Mouse (Mus musculus) erythroblast, adult 5-6 weeks (primary cell): ENCODE results near the gene Syt7. TPM values are rescaled to one million over a fixed set of nuclear protein-coding genes. Genes with fewer than 3 reads are reported as not detected.

ENCODE experiments used
- ATAC-seq: replicated peaks from 2 replicates; pipeline ENCODE4 v1.8.0; 2016; ENCODE audit warnings: moderate number of reproducible peaks, mild to moderate bottlenecking, moderate TSS enrichment, inconsistent platforms; ENCODE audit not compliant: poor library complexity, low FRiP score, severe bottlenecking
- total RNA-seq, 2 experiments: library from RNA; stranded (forward) in 1 of 2; stranded (reverse) in 1 of 2; fragments of 150-400 nt in 1 of 2; fragments of 200-764, 138-1000 nt in 1 of 2; gene quantifications; 2 replicates each; pipeline versions ENCODE4 v1.2.3 to v1.2.4; 2015 to 2017; ENCODE audit warnings: low replicate concordance in 2 of 2

The Syt7 gene
- total RNA-seq, 2 experiments from 2014 or later: not detected

DNA sequence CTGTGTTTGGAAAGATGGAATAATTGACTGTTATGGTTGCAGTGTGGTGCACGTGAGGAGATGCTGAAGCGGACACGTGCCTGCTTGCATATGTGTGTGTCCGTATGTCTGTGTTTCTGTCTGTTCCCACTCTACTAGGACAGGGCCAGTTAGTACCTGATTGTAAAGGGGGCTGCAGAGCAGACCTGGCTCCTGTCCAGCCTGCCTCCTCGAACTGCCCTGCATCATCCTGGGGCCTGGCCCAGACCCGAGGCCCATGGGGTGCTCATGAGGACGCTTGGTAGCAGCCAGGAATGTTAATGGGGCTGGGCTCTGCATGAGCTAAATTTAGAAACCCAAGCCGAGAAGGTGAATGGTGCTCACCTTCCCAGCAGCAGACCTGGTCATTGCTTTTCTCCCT lies 28.0 kb downstream of the Syt7 start:
- ATAC-seq: no peak

GRCm38 (mm10) chr19:10417436-10417835 lies 28.5 kb downstream of the Syt7 start:
- ATAC-seq: no peak

GRCm38 (mm10) chr19:10421986-10422976 lies 33.4 kb downstream of the Syt7 start:
- no peak for ATAC-seq

DNA sequence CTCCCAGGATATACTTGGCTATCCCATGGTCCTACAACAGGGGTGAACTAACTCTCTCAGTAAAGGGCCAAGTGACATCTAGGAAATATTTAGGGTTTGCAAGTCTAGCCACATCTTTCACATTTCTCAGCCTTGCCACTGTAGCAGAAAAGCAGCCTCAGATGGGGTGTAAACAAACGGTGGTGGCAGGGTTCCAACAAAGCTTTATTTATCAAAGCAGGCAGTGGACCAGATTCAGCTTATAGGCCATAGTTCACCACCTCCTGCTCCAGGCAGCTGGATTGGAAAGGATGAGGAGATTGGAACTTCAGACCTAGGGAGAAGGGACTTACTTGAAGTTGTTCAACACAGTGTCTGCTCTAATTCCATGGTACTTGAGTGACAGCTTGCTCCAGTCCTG lies 35.9 kb downstream of the Syt7 start:
- no peak for ATAC-seq

DNA sequence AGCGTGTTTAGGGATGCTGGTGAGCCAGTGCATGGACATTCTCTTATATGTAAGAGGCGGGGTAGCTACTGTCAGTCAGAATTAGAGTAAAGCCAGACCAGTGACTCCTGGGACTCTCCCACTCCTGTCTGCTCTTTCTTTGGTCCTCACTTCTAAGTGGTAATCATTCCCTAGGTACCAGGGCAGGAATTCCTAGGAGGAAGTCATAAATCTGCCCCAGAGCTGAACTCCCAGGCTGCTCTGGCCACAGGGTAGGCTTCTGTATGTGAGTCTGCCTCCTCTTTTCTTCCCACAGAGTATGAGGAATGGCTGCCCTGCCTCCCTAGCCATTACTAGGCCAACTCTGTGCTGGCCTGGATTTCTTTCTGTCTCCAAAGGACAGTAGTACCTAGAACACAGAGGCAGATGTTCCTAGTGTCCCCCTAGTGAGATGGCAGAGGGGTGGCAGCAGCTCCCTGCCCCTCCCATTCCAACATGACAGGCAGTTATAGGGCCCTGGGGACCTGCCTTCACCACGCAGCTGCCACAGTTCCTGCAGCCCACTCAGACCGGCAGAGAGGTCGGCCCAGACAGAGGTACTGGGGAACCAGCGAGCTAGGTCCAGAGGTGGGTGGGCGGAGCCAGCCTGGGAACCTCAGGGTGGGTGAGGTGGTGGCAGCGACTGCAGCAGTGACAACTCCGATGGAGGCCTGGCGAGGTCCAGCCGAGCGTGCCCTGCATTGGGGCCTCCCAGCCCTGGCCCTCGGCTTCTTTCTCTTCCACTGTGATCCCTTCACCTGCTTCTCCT lies 36.8 kb downstream of the Syt7 start:
- no peak for ATAC-seq

GRCm38 (mm10) chr19:10426312-10426711 lies 37.4 kb downstream of the Syt7 start:
- ATAC-seq: no peak

GRCm38 (mm10) chr19:10426793-10427192 lies 37.9 kb downstream of the Syt7 start:
- no peak for ATAC-seq

DNA sequence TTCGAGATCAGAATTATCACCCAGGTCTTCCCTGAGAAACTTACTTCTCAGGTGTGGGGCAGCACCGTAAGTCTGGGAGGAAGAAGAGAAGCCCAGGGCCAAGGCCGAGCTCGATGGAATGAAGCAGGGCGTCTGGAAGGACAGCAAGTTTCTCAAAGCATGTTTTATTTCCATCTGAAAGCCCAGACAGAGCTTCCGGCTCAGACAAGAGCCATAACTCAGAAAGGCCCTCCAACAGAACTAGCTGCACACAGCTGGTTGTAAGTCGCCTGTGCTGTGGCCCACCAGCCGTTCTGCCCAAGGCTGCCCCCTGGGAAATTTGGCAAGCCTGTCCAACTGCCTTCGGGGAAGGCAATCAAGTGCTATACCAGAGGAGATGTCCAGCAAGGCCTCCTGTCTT lies 38.5 kb downstream of the Syt7 start:
- ATAC-seq: no peak

DNA sequence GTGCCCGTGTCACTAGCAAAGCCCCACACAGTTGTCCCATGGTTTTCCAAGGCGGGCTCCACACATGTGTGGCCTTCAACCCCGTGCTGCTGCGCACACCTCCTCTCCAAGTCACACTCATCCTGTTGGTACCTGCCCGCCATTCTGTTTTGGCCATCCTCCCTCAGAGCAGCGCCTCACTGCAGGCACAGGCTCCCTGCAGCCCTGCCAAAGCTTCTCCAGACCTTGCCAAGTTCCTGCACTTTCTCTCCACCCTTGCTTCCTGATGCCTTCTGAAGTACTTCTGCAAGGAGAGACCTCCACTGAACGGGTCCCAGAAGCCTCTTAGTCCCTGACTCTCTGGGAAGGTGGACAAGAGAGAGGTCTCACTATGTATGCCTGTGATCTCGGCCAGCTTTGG lies 40.5 kb downstream of the Syt7 start:
- ATAC-seq: no peak

DNA sequence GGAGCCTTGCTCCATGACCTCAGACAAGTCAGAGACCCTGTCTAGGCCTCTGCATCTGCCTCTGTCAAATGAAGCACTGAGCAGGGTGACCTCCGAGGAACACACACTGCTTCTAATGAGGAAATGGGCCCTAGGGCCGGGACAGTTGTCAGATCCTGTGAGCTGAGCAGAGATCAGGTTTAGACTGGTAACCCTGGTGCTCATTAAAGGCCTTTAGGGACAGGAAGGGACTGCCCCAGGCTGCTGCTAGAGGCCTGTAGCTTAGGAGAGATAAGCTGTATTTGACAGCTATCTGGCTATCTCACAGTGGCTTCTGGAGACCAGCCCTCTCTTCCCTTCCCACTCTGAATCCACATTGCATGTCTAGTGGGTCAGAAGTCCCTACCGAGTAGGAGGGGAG lies 42.5 kb downstream of the Syt7 start:
- ATAC-seq: no peak

DNA sequence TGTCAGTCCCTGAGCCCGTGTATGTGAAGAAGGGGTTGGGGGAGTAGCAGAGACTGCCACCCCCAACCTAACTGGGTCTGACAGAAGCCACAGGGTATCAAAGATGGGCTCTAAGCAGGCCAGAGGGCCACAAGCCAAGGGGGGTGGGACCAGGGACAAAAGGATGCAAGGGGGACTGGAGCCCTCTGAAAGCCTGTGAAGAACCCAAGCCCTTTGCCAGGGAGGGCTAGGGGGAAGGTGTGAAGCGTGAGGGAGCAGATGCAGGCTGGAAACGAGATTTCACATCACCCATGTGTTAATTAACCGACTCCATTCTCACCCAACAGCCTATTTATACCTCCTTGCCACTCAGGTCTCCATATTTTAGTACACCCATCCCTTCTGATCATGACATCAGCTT lies 43.0 kb downstream of the Syt7 start:
- ATAC-seq: no peak

GRCm38 (mm10) chr19:10433225-10433624 lies 44.3 kb downstream of the Syt7 start:
- no peak for ATAC-seq

DNA sequence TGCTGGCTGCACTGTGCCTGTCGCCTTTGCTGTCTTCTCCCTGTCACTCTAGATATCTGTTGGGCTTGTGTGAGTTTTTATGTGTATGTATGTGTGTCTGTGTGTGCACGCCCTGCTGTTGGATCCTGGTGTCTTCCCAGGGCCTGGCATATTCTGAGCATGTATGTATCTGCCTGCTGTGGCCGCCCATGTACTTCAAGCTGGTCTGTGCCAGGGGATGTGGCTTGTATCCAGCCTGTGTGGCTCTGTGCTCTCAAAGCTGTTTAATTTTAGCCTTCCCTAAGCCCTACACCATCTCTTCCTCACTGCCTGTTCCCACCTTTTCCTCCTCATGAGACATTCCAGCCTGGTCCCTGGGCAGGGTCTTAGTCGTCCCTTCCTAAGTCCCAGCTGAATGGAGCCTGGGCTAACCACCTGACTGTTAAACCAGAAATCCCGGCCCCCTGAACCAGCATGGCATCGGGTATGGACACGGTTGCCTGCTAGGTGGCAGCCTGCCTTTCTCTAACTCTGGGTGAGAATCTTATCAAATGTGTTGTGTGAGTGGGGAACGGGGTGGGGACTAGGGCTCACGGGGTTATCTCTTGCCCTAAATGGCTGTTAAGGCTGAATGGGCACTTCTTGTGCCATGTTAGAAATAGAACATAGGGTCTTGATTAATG lies 45.1 kb downstream of the Syt7 start:
- ATAC-seq: no peak

DNA sequence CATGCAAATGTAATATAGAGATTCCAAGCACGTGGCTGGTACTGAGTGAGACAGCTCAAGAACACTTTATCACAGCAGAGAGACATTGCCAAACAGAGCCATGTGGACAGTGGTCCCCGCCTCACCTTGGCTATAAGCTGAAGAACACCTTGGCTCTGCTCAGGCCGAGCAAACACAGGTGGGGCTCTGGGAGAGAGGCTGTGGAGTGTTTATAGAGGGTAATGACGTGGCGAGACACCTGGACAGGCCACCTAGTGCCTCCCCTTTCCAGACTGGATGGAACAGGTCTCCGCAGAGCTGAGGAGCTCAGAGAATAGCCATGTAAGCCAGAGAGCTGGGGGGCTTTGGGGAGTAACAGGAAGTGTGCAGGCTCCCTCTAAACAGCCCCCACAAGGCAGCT lies 46.0 kb downstream of the Syt7 start:
- ATAC-seq: no peak

GRCm38 (mm10) chr19:10435908-10436307 lies 47.0 kb downstream of the Syt7 start:
- peak; percentile 65 for ATAC-seq

GRCm38 (mm10) chr19:10436726-10437125 lies 47.8 kb downstream of the Syt7 start:
- no peak for ATAC-seq

- no peak for ATAC-seq
Measured at GRCm38 (mm10) chr19:10437521-10437920, 48.6 kb downstream of the Syt7 start.

DNA sequence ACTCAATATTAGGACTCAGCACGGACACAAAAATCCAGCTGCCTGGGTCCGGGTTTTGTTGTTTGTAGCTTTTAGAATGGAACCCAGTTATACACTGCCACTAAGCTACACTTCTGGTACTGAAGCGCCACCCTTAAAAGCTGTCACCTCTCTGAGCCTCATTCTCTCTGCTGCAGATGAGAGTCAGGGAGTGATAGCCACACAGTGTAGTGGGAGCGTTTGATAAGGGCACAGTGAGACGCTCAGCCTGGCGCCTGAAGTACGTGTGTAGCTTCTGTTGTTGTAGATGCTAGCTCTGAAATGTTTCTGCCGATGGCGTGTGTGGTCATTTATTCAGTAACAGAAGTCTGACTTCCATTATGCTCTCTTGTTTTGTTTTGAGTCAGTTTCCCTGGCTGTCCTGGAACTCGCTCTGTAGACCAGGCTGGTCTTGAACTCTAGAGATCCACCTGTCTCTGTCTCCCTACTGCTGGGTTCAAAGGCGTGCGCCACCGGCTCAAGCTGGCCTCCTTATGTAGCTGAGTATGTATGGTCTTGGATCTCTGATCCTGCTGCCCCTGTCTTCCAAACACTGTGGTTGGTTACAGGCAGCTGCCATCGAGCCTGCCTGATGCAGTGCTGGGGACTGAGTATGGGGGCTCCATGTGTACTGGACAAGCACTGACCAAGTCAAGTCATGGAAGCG lies 55.9 kb downstream of the Syt7 start:
- ATAC-seq: peak; percentile 50; the same call in 1 of the 2 replicates

GRCm38 (mm10) chr19:10448275-10448674 lies 59.4 kb downstream of the Syt7 start:
- no peak for ATAC-seq

DNA sequence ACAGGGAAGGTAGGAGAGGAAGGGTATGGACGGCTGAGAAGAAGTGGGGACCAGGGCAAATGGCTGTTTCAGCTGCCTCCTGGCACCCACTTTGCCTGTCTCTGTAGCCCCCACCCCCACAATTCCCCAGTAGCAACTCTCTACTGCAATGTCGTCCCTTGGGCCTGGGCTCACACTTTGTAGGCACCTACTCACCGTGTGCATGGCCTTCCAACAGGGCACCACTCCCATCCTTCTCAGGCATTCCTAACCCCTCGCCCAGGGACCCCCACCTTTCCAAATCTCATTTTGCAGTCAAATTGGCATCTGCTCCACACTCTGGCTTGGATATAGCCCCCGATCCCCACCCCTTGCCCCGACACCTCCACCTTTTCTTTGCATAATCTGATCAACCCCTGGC lies 60.3 kb downstream of the Syt7 start:
- no peak for ATAC-seq
